Mouse (Mus musculus) embryonic facial prominence, embryonic 15.5 days (tissue): ENCODE measurements at regions not wholly inside any gene's neighbourhood (a gene's known extent, or its start where the extent isn't known, plus 50 kb on each side); places are given as distances from the start of the nearest gene placed in this dataset.

Experiments used
- ATAC-seq: fragments of 200-750 bp; cut with Nextera tagmentation; 2 replicates; pipeline ENCODE4 v1.8.0; 2017; ENCODE audit warnings: low read depth, moderate TSS enrichment; ENCODE audit not compliant: insufficient number of reproducible peaks, low FRiP score, low TSS enrichment
- H3K27ac ChIP-seq: fragments of 300-500 bp; sonication (generic); replicated peaks from 2 replicates; pipeline ENCODE4 v1.5.1; 2015; ENCODE audit warnings: mild to moderate bottlenecking, inconsistent platforms
- H3K27me3 ChIP-seq: fragments of 300-500 bp; sonication (generic); 2 replicates; pipeline ENCODE4 v1.6.1; 2015; ENCODE audit warnings: inconsistent platforms
- H3K36me3 ChIP-seq: fragments of 300-500 bp; sonication (generic); 2 replicates; pipeline ENCODE4 v1.6.1; 2015; ENCODE audit warnings: mild to moderate bottlenecking, inconsistent platforms
- H3K4me1 ChIP-seq: fragments of 300-500 bp; sonication (generic); 2 replicates; pipeline ENCODE4 v1.6.1; 2015; ENCODE audit warnings: inconsistent platforms
- H3K4me2 ChIP-seq: fragments of 300-500 bp; sonication (generic); replicated peaks from 2 replicates; pipeline ENCODE4 v1.6.1; 2015; ENCODE audit warnings: mild to moderate bottlenecking, inconsistent platforms
- H3K4me3 ChIP-seq: fragments of 300-500 bp; sonication (generic); replicated peaks from 2 replicates; pipeline ENCODE4 v1.5.1; 2015; ENCODE audit warnings: mild to moderate bottlenecking, inconsistent platforms
- H3K9ac ChIP-seq: fragments of 300-500 bp; sonication (generic); 2 replicates; pipeline ENCODE4 v1.6.1; 2015; ENCODE audit warnings: inconsistent platforms
- H3K9me3 ChIP-seq: fragments of 300-500 bp; sonication (generic); replicated peaks from 2 replicates; pipeline ENCODE4 v1.6.1; 2016; ENCODE audit warnings: inconsistent platforms
- WGBS: fragments of 180-500 bp; shearing (Covaris S2); methylation state at CpG from one replicate; pipeline ENCODE4 v1.1.7; 2015; 5-methylcytosine and 5-hydroxymethylcytosine counted together

GRCm38 (mm10) chr6:53143846-53144584 is 75.6 kb upstream of the Jazf1 start:
- no peak overlapping the region for H3K4me3 ChIP-seq
- no peak overlapping the region for H3K4me2 ChIP-seq
- WGBS, result 24% methylated on average over 4 of the region's 4 CpGs

GRCm38 (mm10) chr6:53134410-53134809 is 66.0 kb upstream of the Jazf1 start:
- no peaks in the 10 kb centered on the region for H3K9me3 ChIP-seq
- no peak overlapping the region for H3K27ac ChIP-seq
- H3K4me2 ChIP-seq, result no peak overlapping the region
- no peaks in the 10 kb centered on the region for H3K36me3 ChIP-seq
- H3K4me1 ChIP-seq, result no peaks in the 10 kb centered on the region
- H3K27me3 ChIP-seq, result no peaks in the 10 kb centered on the region
- H3K4me3 ChIP-seq, result no peak overlapping the region
- no peak overlapping the region for H3K9ac ChIP-seq
- 51% methylated on average over 2 of the region's 2 CpGs for WGBS
- no peak for ATAC-seq

More at GRCm38 (mm10) chr6:53143846-53144584, 75.6 kb upstream of the Jazf1 start:
- H3K9ac ChIP-seq, result no peak overlapping the region
- ATAC-seq, result no peak
- no peaks in the 10 kb centered on the region for H3K9me3 ChIP-seq
- H3K27me3 ChIP-seq, result no peaks in the 10 kb centered on the region
- H3K27ac ChIP-seq, result no peak overlapping the region
- no peaks in the 10 kb centered on the region for H3K4me1 ChIP-seq
- H3K36me3 ChIP-seq, result no peaks in the 10 kb centered on the region

GRCm38 (mm10) chr6:53130717-53131330 is 62.4 kb upstream of the Jazf1 start:
- H3K4me1 ChIP-seq, result no peaks in the 10 kb centered on the region
- no peak for ATAC-seq
- no peaks in the 10 kb centered on the region for H3K36me3 ChIP-seq
- H3K9me3 ChIP-seq, result no peaks in the 10 kb centered on the region
- WGBS, result 20% methylated on average over 2 of the region's 2 CpGs
- H3K27me3 ChIP-seq, result no peaks in the 10 kb centered on the region
- H3K27ac ChIP-seq, result no peak overlapping the region
- no peak overlapping the region for H3K9ac ChIP-seq
- no peak overlapping the region for H3K4me3 ChIP-seq
- H3K4me2 ChIP-seq, result no peak overlapping the region

- ATAC-seq, result no peak
- Histone ChIP-seq H3K4me2 (no peak overlapping the region), H3K9me3 (no peaks in the 10 kb centered on the region), H3K36me3 (no peaks in the 10 kb centered on the region), H3K27ac (no peak overlapping the region), H3K9ac (no peak overlapping the region), H3K4me1 (no peaks in the 10 kb centered on the region), H3K27me3 (no peaks in the 10 kb centered on the region), H3K4me3 (no peak overlapping the region)
- 76% methylated on average over 5 of the region's 5 CpGs for WGBS
Measured at GRCm38 (mm10) chr6:53126776-53127175, 58.3 kb upstream of the Jazf1 start.

GRCm38 (mm10) chr6:53124800-53125450 is 56.5 kb upstream of the Jazf1 start:
- H3K36me3 ChIP-seq, result no peaks in the 10 kb centered on the region
- H3K27me3 ChIP-seq, result no peaks in the 10 kb centered on the region
- H3K27ac ChIP-seq, result no peak overlapping the region
- H3K9me3 ChIP-seq, result no peaks in the 10 kb centered on the region
- no peak overlapping the region for H3K9ac ChIP-seq
- H3K4me2 ChIP-seq, result no peak overlapping the region
- whole genome bisulfite sequencing, result 70% methylated on average over 17 of the region's 17 CpGs
- no peaks in the 10 kb centered on the region for H3K4me1 ChIP-seq
- no peak overlapping the region for H3K4me3 ChIP-seq
- no peak for ATAC-seq

- Histone ChIP-seq H3K4me1 (no peaks in the 10 kb centered on the region), H3K4me3 (no peak overlapping the region), H3K4me2 (no peak overlapping the region), H3K9me3 (no peaks in the 10 kb centered on the region), H3K36me3 (no peaks in the 10 kb centered on the region), H3K9ac (no peak overlapping the region), H3K27me3 (no peaks in the 10 kb centered on the region), H3K27ac (no peak overlapping the region)
- no peak for ATAC-seq
- whole genome bisulfite sequencing, result 91% methylated on average over 5 of the region's 5 CpGs
Measured at GRCm38 (mm10) chr6:53120385-53120784, 52.0 kb upstream of the Jazf1 start.
